Mouse (Mus musculus) brain, embryonic 14.5 days (tissue): ENCODE data around the gene Ppfia3. TPM values are rescaled to one million over a fixed set of nuclear protein-coding genes. Genes with fewer than 3 reads are reported as not detected.
"Not testable (repeated sequence)": the region's sequence is repeated elsewhere in the genome, so short reads cannot be mapped to it uniquely, and the experiment has no call there.

Source experiments
- DNase-seq: peaks from one replicate; pipeline ENCODE4 v3.0.0-alpha.2; 2011; ENCODE audit warnings: low read depth
- CTCF ChIP-seq: fragments of 200-500 bp; IDR thresholded peaks from 2 replicates; pipeline ENCODE4 v1.5.1; 2012; ENCODE audit warnings: inconsistent platforms, mild to moderate bottlenecking, moderate library complexity, borderline replicate concordance; ENCODE audit not compliant: insufficient read depth, insufficient read length; ENCODE audit errors: extremely low read depth
- POLR2A ChIP-seq: fragments of 200-500 bp; IDR thresholded peaks from 2 replicates; pipeline ENCODE4 v1.6.1; 2012; ENCODE audit warnings: mild to moderate bottlenecking, inconsistent platforms, borderline replicate concordance; ENCODE audit not compliant: poor library complexity, insufficient read depth, insufficient read length, severe bottlenecking; ENCODE audit errors: extremely low read depth
- polyA plus RNA-seq: library from polyadenylated mRNA; depleted of rRNA; stranded (reverse); fragments of >200 nt; gene quantifications from 2 replicates; pipeline ENCODE4 v1.2.3, GENCODE M21; 2012

The Ppfia3 gene
- polyA plus RNA-seq, 1 experiment = 60.0 TPM

DNA sequence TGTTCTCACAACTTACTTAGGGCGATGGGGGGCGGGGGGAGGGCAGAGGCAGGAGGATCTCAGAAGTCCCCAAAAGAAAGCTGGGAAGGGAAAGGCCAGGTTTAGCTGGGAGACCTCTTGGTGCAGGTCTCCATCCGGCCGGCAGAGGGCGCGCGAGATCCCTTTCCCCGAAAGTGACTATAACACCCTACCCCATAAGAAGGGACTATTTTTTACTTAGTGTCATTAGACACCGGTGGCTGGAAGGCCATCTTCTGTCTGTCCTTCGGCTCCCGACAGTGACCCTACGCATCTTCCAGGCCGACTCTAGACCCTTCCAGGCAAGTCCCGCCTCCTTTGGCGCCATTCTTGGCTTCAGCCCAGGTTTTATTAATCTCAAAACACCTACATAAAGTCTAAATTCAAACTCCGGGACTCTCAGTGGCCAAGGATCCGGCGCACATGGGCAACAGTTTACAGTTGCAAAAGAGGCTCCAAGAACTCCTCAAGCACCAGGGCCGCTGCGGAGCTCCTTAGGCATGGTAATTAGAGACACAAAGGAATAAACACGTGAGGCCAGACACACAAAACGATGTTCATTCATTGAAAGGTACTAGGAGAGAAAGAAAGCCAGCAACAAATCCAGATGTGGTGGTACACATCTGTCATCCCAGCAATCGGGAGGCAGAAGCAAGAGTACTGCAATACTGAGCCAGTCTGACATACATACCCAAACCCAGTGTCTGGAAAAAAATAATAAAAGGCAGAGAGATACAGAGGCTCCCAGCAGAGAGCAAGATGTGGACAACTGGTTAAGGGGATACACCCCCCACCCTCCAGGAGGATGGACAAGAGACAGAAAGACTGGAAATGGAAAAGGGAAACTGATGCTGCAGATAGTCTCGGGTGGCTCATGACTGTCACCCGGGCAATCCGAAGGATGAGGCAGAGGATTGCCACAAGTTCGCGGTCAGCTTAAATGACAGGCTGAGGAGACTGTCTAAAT, 38.6 kb upstream of the Ppfia3 start, which contains the start of gene Kcna7:
Gene Kcna7, plus strand, starts transcription at position 563 of the 985 bp plus-strand sequence.
- TF ChIP-seq CTCF (peak; percentile 93), POLR2A (no peak)
- peak; percentile 26 for DNase-seq

DNA sequence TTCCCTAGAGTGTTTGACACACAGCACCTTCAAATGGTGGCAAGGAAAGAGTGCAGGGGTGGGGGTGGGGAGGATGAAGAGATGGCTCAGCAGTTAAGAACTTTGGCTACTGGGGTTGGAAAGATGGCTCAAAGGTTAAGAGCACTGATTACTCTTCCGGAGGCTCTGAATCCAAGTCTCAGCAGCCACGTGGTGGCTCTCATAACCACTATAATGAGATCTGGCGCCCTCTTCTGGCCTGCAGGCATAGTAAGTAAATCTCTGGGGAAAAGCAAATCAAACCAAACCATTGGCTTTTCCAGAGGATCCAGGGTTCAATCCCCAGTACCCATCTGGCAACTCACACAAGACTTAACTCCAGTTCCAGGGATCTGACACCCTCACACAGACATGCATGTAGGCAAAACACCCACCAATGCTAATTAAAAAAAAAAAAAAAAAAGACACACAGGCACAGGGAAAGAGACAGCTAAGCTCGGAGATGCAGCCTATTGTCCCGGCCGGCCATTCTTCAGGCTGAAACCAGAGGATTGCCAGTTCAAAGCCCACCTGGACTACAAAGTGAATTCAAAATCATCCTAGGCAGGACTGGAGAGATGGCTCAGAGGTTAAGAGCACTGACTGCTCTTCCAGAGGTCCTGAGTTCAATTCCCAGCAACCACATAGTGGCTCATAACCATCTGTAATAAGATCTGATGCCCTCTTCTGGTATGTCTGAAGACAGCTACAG, 36.9 kb upstream of the Ppfia3 start:
- TF ChIP-seq CTCF (peak; percentile 56; the same call in 1 of the 2 replicates), POLR2A (no peak)

DNA sequence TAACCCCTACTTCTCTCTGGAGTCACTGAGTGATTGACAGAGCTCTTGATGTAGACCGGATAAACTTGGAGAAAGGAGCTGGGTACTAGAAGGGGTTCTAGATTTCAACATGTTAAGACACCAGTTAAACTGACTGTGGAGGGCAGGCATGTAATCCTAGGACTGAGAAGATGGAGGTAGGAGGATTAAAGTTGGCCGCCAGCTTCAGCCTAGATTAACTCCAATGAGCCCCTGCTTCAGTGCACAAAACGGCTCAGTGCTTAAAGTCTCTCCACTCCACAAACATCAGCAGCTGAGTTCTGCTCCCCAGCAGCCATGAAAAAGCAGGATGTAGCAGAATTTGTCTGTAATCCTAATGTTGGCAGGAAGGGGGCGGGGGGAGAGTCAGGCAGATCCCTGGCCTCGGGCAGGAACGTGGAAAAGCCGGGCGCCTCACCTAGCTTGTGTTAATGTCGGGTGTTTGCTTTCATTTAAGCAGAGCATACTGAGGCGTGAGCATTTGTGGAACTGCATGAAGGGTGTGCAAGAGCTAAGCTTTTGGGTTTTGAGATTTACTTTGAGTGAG, 34.8 kb upstream of the Ppfia3 start:
- no peak for TF ChIP-seq POLR2A
- TF ChIP-seq CTCF = no peak

More for the DNA sequence above, 36.9 kb upstream of the Ppfia3 start:
- peak; percentile 69 for DNase-seq

DNA sequence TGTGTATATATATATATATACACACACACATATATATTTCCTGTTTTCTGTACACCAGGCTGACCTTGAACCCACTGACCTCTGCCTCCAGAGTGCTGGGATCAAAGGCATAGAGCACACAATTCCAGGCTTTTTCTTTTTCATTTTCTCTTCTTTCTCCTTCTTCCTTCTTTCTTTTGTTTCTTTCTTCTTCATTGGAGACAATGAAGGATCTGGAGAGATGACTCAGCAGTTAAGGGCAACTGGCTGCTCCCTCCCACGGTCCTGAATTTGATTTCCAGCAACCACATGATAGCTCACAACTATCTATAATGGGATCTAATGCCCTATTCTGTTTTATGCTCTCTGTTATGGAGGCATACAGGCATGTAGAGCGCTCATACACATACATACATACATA, 30.0 kb upstream of the Ppfia3 start:
- TF ChIP-seq POLR2A = no peak
- no peak for DNase-seq

More for the DNA sequence above, 34.8 kb upstream of the Ppfia3 start:
- no peak for DNase-seq

DNA sequence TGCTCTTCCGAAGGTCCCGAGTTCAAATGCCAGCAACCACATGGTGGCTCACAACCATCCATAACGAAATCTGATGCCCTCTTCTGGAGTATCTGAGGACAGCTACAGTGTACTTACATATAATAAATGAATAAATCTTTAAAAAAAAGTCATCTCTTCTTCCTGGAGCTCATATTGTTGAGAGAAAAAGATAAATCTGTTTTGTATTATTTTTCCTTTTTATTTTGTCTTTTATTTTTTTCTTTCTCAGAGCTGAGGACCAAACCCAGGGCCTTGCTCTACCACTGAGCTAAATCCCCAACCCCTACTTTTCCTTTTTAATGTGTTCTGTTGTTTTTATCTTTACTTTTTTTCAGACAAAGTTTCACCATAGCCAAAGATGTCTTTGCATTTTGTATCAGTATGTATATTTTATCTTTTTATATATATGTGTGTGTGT, 29.5 kb upstream of the Ppfia3 start:
- not testable (repeated sequence) for DNase-seq

DNA sequence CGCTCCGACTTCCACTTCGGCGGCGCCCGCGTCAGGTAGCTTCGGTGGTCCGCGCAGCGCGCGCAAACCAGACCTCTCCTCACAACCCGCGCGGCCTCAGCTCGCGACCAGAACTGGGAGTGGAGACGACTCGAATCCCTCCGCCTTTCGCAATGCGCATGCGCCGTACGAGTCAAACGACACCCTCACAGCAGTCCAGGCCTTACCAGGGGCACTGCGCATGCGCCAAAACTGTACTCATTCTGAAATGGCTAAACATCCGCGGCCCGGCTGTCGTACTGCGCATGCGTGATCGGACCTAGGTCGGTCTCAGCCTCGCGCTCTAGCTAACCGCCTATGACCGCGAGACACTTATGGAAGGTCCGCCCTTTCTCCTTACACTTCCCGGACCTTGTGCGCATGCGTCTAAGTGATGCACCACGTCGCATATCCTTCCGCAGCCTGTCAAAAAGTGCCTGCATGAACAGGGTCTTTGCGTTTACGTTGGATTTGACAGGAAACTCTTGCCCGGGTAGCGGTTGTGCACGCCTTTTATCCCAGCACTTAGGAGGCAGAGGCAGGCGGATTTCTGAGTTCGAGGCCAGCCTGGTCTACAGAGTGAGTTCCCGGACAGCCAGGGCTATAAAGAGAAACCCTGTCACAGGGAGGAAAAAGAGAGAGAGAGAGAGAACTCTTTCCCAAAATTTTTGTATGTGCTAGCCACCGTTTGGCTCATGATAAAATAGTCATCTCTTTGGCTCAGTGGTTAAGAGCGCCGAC, 28.9 kb upstream of the Ppfia3 start, which contains the start of gene Snrnp70:
Gene Snrnp70, minus strand, starts transcription at position 165 of the 759 bp plus-strand sequence.
- peak; percentile 92 for TF ChIP-seq POLR2A
- no peak for TF ChIP-seq CTCF
- peak; percentile 100 for DNase-seq

DNA sequence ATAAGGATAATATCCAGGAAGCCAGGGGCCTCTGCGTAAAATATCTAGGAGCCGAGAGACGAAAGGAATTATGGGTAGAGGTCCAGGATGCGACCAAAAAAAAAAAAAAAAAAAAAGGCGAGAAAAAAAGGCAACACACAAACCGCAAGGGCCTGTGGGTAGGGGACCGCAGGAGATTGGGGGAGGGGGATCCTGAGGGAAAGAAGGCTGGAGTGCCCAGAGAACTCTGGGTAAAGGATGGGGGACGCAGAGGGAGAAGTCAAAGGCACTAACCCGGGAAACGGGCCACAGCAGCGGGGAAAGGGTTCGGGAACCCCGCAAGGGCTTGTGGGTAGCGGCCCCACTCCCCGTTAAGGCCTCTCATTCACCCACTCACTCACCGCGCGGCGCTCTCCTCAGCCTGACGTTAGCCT, 28.3 kb upstream of the Ppfia3 start:
- peak; percentile 94 for DNase-seq
- TF ChIP-seq CTCF (no peak), POLR2A (no peak)

DNA sequence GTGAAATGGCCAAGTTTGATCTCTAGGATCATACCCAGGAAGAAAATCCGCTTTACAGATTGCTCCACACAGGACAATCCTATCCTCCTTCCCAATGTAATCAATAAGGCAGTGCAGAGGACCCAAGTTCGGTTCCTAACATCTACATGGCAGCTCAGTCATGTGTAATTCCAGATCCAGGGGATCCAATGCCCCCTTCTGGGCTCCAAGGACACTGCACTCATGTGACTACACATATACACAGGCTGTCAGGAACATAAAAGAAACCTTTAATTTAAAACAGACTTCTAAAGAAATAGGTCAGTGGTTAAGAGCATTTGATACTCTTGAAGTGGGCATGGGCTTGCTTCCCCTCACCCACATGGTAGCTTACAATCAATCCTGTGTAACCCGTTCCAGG, 19.3 kb upstream of the Ppfia3 start:
- no peak for DNase-seq
- TF ChIP-seq CTCF (peak; percentile 25; the same call in 1 of the 2 replicates), POLR2A (no peak)

DNA sequence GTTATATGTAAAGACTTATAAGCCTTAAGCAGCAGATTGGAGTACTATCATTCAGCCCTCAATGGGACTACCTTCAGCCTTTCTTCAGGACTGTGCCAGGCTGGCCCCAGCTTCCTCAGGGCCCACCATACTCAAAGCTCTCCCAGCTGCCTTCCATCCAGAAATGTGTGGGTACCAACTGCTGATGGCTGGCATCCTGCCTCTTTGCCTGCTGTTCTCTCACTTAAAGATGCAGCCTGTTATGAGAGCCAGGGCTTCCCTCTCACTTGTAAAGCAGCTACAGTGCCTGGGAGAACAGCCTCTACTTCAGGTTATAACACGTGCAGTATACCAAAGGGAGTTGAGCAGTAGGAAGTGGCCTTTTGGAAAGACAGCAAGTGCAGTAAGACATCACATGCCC, 9.2 kb upstream of the Ppfia3 start:
- peak; percentile 51 for DNase-seq

DNA sequence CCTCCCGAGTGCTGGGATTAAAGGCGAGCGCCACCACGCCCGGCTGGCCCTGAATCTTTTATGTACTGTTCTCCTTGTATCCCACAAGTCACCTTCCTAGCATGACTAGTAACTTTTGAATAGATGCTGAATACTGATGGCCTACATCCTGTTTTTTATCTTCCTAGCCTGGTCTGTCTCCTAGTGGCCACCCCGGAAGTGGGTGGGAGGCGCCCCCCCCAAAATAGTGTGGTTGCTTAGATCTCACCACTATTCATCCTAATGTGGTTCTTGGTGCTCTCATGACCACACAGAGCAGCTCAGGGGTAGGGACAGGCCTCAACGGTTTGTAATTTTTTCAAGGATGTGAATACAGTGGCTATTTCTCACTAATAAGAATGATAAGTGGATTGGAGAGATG, 7.8 kb upstream of the Ppfia3 start:
- TF ChIP-seq CTCF (no peak), POLR2A (no peak)
- DNase-seq = no peak

More for the DNA sequence above, 9.2 kb upstream of the Ppfia3 start:
- TF ChIP-seq CTCF (no peak), POLR2A (no peak)
